Mouse (Mus musculus): ENCODE results near the gene Pkd1l2. TPM values are rescaled to one million over a fixed set of nuclear protein-coding genes. Genes with fewer than 3 reads are reported as not detected.

Pkd1l2 gene
- polyA plus RNA-seq, 1 experiment: not detected

DNA sequence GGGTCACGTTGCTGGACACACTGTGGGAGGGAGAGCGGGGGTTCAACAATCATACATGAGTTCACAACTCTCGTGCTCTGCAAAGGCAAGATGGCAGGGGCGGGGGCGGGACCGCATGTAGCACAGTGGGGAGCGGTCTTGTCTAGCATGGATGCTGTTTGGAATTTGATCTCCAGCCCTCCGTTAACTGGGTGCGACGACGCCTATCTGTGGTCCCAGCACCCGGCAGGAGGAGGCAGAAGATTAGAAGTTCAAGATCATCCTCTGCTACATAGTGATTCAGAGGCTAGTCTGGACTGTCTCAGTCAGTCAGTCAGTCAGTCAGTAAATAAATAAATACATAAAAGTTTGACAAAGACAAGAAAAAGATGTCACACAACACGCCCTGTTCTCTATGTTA, 14.0 kb downstream of the Pkd1l2 start:
- Histone ChIP-seq H3K36me3 (ENCODE audit: control insufficient read depth, insufficient read depth) (no peaks in the 10 kb centered on the region), H3K79me2 (ENCODE audit: control insufficient read depth, insufficient read depth) (no peaks in the 10 kb centered on the region), H3K79me3 (ENCODE audit: low read depth) (no peaks in the 10 kb centered on the region), H3K4me3 (ENCODE audit: insufficient read depth, poor library complexity, severe bottlenecking) (no peak overlapping the region), H3K27me3 (ENCODE audit: control insufficient read depth, insufficient read depth, insufficient read length) (peaks cover 16% of the 10 kb centered on the region), H3ac (ENCODE audit: control insufficient read depth, insufficient read length, low read depth) (no peak overlapping the region)
- TF ChIP-seq CTCF (IDR thresholded peaks at IDR 0.05; ENCODE audit: control insufficient read depth, insufficient read depth, insufficient read length): no peak

DNA sequence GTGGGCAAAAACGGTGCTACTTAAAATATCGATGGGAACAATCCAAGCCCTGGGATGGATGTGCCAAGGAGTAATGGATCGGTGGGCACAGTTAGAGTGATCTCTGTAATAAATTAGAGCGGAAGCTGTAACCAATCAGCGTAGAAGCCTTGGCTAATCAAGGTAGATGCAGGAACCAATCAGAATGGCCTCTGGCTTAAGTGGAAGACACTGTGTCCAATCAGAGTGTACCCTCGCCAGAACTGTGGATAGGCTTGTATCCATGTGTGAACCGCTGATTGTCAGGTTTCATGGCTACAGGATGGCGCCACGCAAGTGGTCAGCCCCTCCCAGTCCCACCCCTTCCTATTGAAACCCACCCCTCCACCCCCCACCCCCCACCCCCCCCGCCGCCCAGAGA, 14.9 kb downstream of the Pkd1l2 start:
- no peak overlapping the region for H3ac ChIP-seq (ENCODE audit: control insufficient read depth, insufficient read length, low read depth)
- no peak for TF ChIP-seq MYOG (IDR thresholded peaks at IDR 0.05; ENCODE audit: control insufficient read depth, extremely low read depth, insufficient read length)
- no peak for TF ChIP-seq MYOD1 (IDR thresholded peaks at IDR 0.05; ENCODE audit: control insufficient read depth, insufficient read length, low read depth)
- TF ChIP-seq FOSL1 (IDR thresholded peaks at IDR 0.05; ENCODE audit: insufficient read depth, low read length, poor library complexity, severe bottlenecking): no peak
- TF ChIP-seq USF1 (IDR thresholded peaks at IDR 0.05; ENCODE audit: low read depth): no peak
- TF ChIP-seq CTCF (IDR thresholded peaks at IDR 0.05; ENCODE audit: control insufficient read depth, insufficient read depth, insufficient read length): no peak
- no peak for TF ChIP-seq MAX (IDR thresholded peaks at IDR 0.05)
- TF ChIP-seq CEBPB (IDR thresholded peaks at IDR 0.05; ENCODE audit: low read depth): no peak
- peaks cover 17% of the 10 kb centered on the region for H3K27me3 ChIP-seq (ENCODE audit: control insufficient read depth, insufficient read depth, insufficient read length)
- H3K79me3 ChIP-seq (ENCODE audit: low read depth): no peaks in the 10 kb centered on the region
- H3K79me2 ChIP-seq (ENCODE audit: control insufficient read depth, insufficient read depth): no peaks in the 10 kb centered on the region
- H3K4me3 ChIP-seq (ENCODE audit: insufficient read depth, poor library complexity, severe bottlenecking): no peak overlapping the region
- H3K36me3 ChIP-seq (ENCODE audit: control insufficient read depth, insufficient read depth): no peaks in the 10 kb centered on the region

DNA sequence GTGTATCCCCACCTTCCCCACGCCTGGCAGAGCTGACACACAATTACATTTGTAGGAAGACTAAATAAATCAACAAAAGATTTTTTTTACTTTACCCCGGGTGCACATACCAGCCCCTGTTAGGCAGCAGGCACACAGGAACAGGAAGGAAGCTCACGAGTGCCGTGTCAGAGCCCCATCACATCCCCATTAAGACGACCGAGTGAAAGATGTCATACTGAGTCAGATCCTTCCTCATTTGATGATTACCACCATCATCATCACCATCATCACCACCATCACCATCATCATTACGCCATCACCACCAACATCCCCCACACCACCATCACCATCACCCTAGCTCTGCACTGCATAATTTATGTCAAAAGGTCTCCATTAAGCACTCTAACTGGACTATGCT, 15.3 kb downstream of the Pkd1l2 start:
- H3K36me3 ChIP-seq (ENCODE audit: control insufficient read depth, insufficient read depth): no peaks in the 10 kb centered on the region
- TF ChIP-seq USF1 (IDR thresholded peaks at IDR 0.05; ENCODE audit: low read depth) (no peak), MYOG (IDR thresholded peaks at IDR 0.05; ENCODE audit: control insufficient read depth, extremely low read depth, insufficient read length) (no peak), CEBPB (IDR thresholded peaks at IDR 0.05; ENCODE audit: low read depth) (no peak), MYOD1 (IDR thresholded peaks at IDR 0.05; ENCODE audit: control insufficient read depth, insufficient read length, low read depth) (no peak), MAX (IDR thresholded peaks at IDR 0.05) (no peak), FOSL1 (IDR thresholded peaks at IDR 0.05; ENCODE audit: insufficient read depth, low read length, poor library complexity, severe bottlenecking) (no peak)

DNA sequence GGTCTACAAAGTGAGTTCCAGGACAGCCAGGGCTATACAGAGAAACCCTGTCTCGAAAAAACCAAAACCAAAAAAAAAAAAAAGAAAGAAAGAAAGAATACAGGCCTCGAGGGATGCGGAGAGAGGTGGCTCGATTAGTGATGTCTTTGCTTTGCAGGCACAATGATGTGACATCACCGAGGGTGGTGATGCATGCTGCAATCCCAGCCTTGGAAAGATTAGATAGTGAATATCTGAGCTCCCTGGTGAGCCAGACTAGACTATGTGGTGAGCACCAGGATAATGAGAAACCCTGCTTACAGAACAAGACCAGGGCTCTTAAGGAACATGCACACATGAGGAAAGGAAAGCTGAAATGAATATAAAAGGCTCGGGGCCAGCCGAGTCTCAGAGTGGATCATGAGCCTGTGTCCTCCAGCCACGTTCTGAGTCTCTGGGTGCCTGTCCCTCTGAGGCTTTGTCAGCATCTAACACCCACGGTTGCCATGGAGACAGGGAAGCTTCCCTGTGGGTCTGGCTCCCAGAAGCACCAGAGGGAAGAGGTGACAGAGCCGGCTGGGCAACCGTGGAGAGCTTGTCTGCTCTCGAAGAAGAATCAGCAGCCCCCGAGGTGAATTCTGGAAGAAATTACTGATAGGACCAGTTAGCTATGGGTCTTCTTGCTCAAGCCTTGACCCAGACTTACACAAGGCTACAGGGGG, 20.9 kb downstream of the Pkd1l2 start:
- H3K36me3 ChIP-seq (ENCODE audit: control insufficient read depth, insufficient read depth): no peaks in the 10 kb centered on the region
- no peaks in the 10 kb centered on the region for H3K79me2 ChIP-seq (ENCODE audit: control insufficient read depth, insufficient read depth)
- H3K27me3 ChIP-seq (ENCODE audit: control insufficient read depth, insufficient read depth, insufficient read length): peaks cover 17% of the 10 kb centered on the region
- no peak for TF ChIP-seq MYOD1 (IDR thresholded peaks at IDR 0.05; ENCODE audit: control insufficient read depth, insufficient read length, low read depth)
- no peak for TF ChIP-seq MAX (IDR thresholded peaks at IDR 0.05)
- TF ChIP-seq MYOG (IDR thresholded peaks at IDR 0.05; ENCODE audit: control insufficient read depth, extremely low read depth, insufficient read length): no peak
- no peak for TF ChIP-seq CTCF (IDR thresholded peaks at IDR 0.05; ENCODE audit: control insufficient read depth, insufficient read depth, insufficient read length)
- no peak for TF ChIP-seq CEBPB (IDR thresholded peaks at IDR 0.05; ENCODE audit: low read depth)
- no peaks in the 10 kb centered on the region for H3K79me3 ChIP-seq (ENCODE audit: low read depth)
- no peak overlapping the region for H3ac ChIP-seq (ENCODE audit: control insufficient read depth, insufficient read length, low read depth)
- no peak overlapping the region for H3K4me3 ChIP-seq (ENCODE audit: insufficient read depth, poor library complexity, severe bottlenecking)

More for the DNA sequence above, 15.3 kb downstream of the Pkd1l2 start:
- Histone ChIP-seq H3ac (ENCODE audit: control insufficient read depth, insufficient read length, low read depth) (no peak overlapping the region), H3K4me3 (ENCODE audit: insufficient read depth, poor library complexity, severe bottlenecking) (no peak overlapping the region), H3K79me3 (ENCODE audit: low read depth) (no peaks in the 10 kb centered on the region), H3K27me3 (ENCODE audit: control insufficient read depth, insufficient read depth, insufficient read length) (peaks cover 17% of the 10 kb centered on the region), H3K79me2 (ENCODE audit: control insufficient read depth, insufficient read depth) (no peaks in the 10 kb centered on the region)

DNA sequence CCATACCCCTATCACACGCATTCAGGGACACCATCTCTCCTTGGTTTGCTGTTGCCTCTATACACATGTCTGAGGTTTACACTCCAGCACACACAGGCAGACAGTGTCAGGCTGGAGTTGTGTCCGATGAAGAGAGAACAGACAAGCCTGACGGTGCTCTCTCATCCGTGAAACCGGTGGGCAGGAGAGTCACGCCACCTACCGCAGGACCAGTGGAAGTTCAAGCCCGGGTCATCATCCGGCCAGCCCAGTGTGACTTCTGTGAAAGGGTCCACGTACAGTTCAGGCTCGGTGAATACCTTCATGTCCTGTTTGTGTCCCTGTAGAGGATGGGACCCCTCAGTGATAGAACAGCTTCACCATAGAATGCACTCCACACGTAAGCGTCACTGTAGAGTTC, 21.9 kb downstream of the Pkd1l2 start:
- no peak overlapping the region for H3ac ChIP-seq (ENCODE audit: control insufficient read depth, insufficient read length, low read depth)
- TF ChIP-seq MYOD1 (IDR thresholded peaks at IDR 0.05; ENCODE audit: control insufficient read depth, insufficient read length, low read depth) (no peak), MYOG (IDR thresholded peaks at IDR 0.05; ENCODE audit: control insufficient read depth, extremely low read depth, insufficient read length) (no peak), MAX (IDR thresholded peaks at IDR 0.05) (no peak), CTCF (IDR thresholded peaks at IDR 0.05; ENCODE audit: control insufficient read depth, insufficient read depth, insufficient read length) (no peak), FOSL1 (IDR thresholded peaks at IDR 0.05; ENCODE audit: insufficient read depth, low read length, poor library complexity, severe bottlenecking) (no peak), CEBPB (IDR thresholded peaks at IDR 0.05; ENCODE audit: low read depth) (no peak), USF1 (IDR thresholded peaks at IDR 0.05; ENCODE audit: low read depth) (no peak)
- H3K4me3 ChIP-seq (ENCODE audit: insufficient read depth, poor library complexity, severe bottlenecking): no peak overlapping the region
- no peaks in the 10 kb centered on the region for H3K36me3 ChIP-seq (ENCODE audit: control insufficient read depth, insufficient read depth)
- no peaks in the 10 kb centered on the region for H3K79me3 ChIP-seq (ENCODE audit: low read depth)
- H3K79me2 ChIP-seq (ENCODE audit: control insufficient read depth, insufficient read depth): no peaks in the 10 kb centered on the region
- peaks cover 13% of the 10 kb centered on the region for H3K27me3 ChIP-seq (ENCODE audit: control insufficient read depth, insufficient read depth, insufficient read length)

DNA sequence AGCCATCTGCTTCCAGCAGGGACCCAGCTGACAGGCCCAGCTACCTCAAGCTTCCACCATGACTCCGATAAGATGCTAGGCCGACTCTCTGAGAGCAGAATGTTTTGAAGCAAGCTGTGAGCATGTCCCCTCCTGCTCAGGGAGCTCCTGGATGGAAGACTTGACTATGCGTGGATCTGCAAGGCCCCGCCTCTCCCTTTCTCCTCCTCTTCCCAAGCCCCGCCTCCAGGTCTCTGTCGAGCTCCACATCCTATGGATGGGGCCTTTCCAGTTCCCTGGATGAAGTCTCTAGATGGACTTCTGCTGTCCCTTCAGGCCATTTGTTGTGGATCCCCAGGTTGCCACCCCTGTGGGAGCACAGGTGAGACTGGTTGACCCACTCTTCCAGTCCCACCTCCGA, 23.2 kb downstream of the Pkd1l2 start:
- TF ChIP-seq MYOG (IDR thresholded peaks at IDR 0.05; ENCODE audit: control insufficient read depth, extremely low read depth, insufficient read length) (no peak), CTCF (IDR thresholded peaks at IDR 0.05; ENCODE audit: control insufficient read depth, insufficient read depth, insufficient read length) (no peak), CEBPB (IDR thresholded peaks at IDR 0.05; ENCODE audit: low read depth) (no peak), USF1 (IDR thresholded peaks at IDR 0.05; ENCODE audit: low read depth) (no peak), MAX (IDR thresholded peaks at IDR 0.05) (no peak), MYOD1 (IDR thresholded peaks at IDR 0.05; ENCODE audit: control insufficient read depth, insufficient read length, low read depth) (no peak), FOSL1 (IDR thresholded peaks at IDR 0.05; ENCODE audit: insufficient read depth, low read length, poor library complexity, severe bottlenecking) (no peak)
- Histone ChIP-seq H3K27me3 (ENCODE audit: control insufficient read depth, insufficient read depth, insufficient read length) (peaks cover 13% of the 10 kb centered on the region), H3K79me2 (ENCODE audit: control insufficient read depth, insufficient read depth) (no peaks in the 10 kb centered on the region), H3K36me3 (ENCODE audit: control insufficient read depth, insufficient read depth) (no peaks in the 10 kb centered on the region), H3K4me3 (ENCODE audit: insufficient read depth, poor library complexity, severe bottlenecking) (no peak overlapping the region), H3ac (ENCODE audit: control insufficient read depth, insufficient read length, low read depth) (no peak overlapping the region), H3K79me3 (ENCODE audit: low read depth) (no peaks in the 10 kb centered on the region)
